Mouse (Mus musculus) lung, embryonic 14.5 days (tissue): ENCODE data around the gene Abcg8. TPM values are rescaled to one million over a fixed set of nuclear protein-coding genes. Genes with fewer than 3 reads are reported as not detected.

Experiments
- ATAC-seq: fragments of 200-750 bp; cut with Nextera tagmentation; 2 replicates; pipeline ENCODE4 v1.8.0; 2017; ENCODE audit warnings: mild to moderate bottlenecking, moderate TSS enrichment, moderate library complexity; ENCODE audit not compliant: insufficient read depth
- DNase-seq: peaks from one replicate; pipeline ENCODE4 v3.0.0-alpha.2; 2015
- H3K27ac ChIP-seq: fragments of 300-500 bp; sonication (generic); 2 replicates; pipeline ENCODE4 v1.5.1; 2014; ENCODE audit warnings: low read depth, mild to moderate bottlenecking, moderate library complexity
- H3K27me3 ChIP-seq: fragments of 300-500 bp; sonication (generic); 2 replicates; pipeline ENCODE4 v1.6.1; 2014; ENCODE audit warnings: low read length, control low read depth; ENCODE audit not compliant: insufficient read depth
- H3K36me3 ChIP-seq: fragments of 300-500 bp; sonication (generic); 2 replicates; pipeline ENCODE4 v1.6.1; 2014; ENCODE audit warnings: control low read depth; ENCODE audit not compliant: insufficient read depth
- H3K4me1 ChIP-seq: fragments of 300-500 bp; sonication (generic); 2 replicates; pipeline ENCODE4 v1.6.1; 2014; ENCODE audit warnings: antibody characterized with exemption, control low read depth; ENCODE audit not compliant: insufficient read depth
- H3K4me2 ChIP-seq: fragments of 300-500 bp; sonication (generic); 2 replicates; pipeline ENCODE4 v1.6.1; 2014; ENCODE audit warnings: mild to moderate bottlenecking
- H3K4me3 ChIP-seq: fragments of 300-500 bp; sonication (generic); 2 replicates; pipeline ENCODE4 v1.5.1; 2014; ENCODE audit warnings: low read depth, low read length
- H3K9ac ChIP-seq: fragments of 300-500 bp; sonication (generic); 2 replicates; pipeline ENCODE4 v1.6.1; 2014
- H3K9me3 ChIP-seq: fragments of 300-500 bp; sonication (generic); 2 replicates; pipeline ENCODE4 v1.6.1; 2016; ENCODE audit warnings: low read depth, low read length, control low read depth
- CTCF ChIP-seq: IDR thresholded peaks from 2 replicates; pipeline ENCODE4 v1.5.1; 2016; ENCODE audit warnings: antibody characterized with exemption, low read depth
- WGBS: fragments of 180-500 bp; shearing (Covaris S2); extraction: QIAGEN DNeasy Blood & Tissue Kit; methylation state at CpG from one replicate; pipeline ENCODE4 v1.1.7; 2014; 5-methylcytosine and 5-hydroxymethylcytosine counted together
- polyA plus RNA-seq: library from polyadenylated mRNA; unstranded; fragments of >200 nt; fragmentation: Nextera tagmentation; extraction: Ambion mirVana; gene quantifications from 2 replicates; pipeline ENCODE4 v1.2.1, GENCODE M21; 2014

The Abcg8 gene
- polyA plus RNA-seq, 1 experiment from 2014 or later, result 0.05 TPM

GRCm38 (mm10) chr17:84687994-84688393, 11.9 kb downstream of the Abcg8 start:
- Histone ChIP-seq H3K9me3 (no peaks in the 10 kb centered on the region), H3K4me2 (no peak overlapping the region), H3K36me3 (no peaks in the 10 kb centered on the region), H3K9ac (no peak overlapping the region), H3K27ac (no peak overlapping the region), H3K4me3 (no peak overlapping the region), H3K27me3 (no peaks in the 10 kb centered on the region), H3K4me1 (no peaks in the 10 kb centered on the region)
- DNase-seq (no peak), ATAC-seq (no peak)
- no peak for TF ChIP-seq CTCF
- 38% methylated on average over 5 of the region's 5 CpGs for WGBS

- H3K9ac ChIP-seq, result no peak overlapping the region
- TF ChIP-seq CTCF, result no peak
- no peaks in the 10 kb centered on the region for H3K4me1 ChIP-seq
- no peaks in the 10 kb centered on the region for H3K27me3 ChIP-seq
- H3K36me3 ChIP-seq, result no peaks in the 10 kb centered on the region
- no peak overlapping the region for H3K4me3 ChIP-seq
- ATAC-seq, result no peak
- 84% methylated on average over 11 of the region's 11 CpGs for WGBS
- H3K9me3 ChIP-seq, result no peaks in the 10 kb centered on the region
- no peak overlapping the region for H3K27ac ChIP-seq
- no peak for DNase-seq
- H3K4me2 ChIP-seq, result no peak overlapping the region
Measured at GRCm38 (mm10) chr17:84688834-84689233, 12.7 kb downstream of the Abcg8 start.

- no peak for TF ChIP-seq CTCF
- no peaks in the 10 kb centered on the region for H3K27me3 ChIP-seq
- no peak overlapping the region for H3K4me2 ChIP-seq
- ATAC-seq, result no peak
- no peak for DNase-seq
- no peak overlapping the region for H3K27ac ChIP-seq
- H3K9me3 ChIP-seq, result no peaks in the 10 kb centered on the region
- 53% methylated on average over 5 of the region's 5 CpGs for WGBS
- H3K4me1 ChIP-seq, result no peaks in the 10 kb centered on the region
- H3K4me3 ChIP-seq, result no peak overlapping the region
- no peaks in the 10 kb centered on the region for H3K36me3 ChIP-seq
- H3K9ac ChIP-seq, result no peak overlapping the region
Measured at GRCm38 (mm10) chr17:84689316-84689715, 13.2 kb downstream of the Abcg8 start.

GRCm38 (mm10) chr17:84690111-84690510, 14.0 kb downstream of the Abcg8 start:
- Histone ChIP-seq H3K9ac (no peak overlapping the region), H3K4me1 (no peaks in the 10 kb centered on the region), H3K27ac (no peak overlapping the region), H3K4me3 (no peak overlapping the region), H3K9me3 (no peaks in the 10 kb centered on the region), H3K4me2 (no peak overlapping the region), H3K27me3 (no peaks in the 10 kb centered on the region), H3K36me3 (no peaks in the 10 kb centered on the region)
- DNase-seq, result no peak
- TF ChIP-seq CTCF, result no peak
- WGBS, result 71% methylated on average over 5 of the region's 5 CpGs
- ATAC-seq, result no peak

- H3K27me3 ChIP-seq, result no peaks in the 10 kb centered on the region
- no peaks in the 10 kb centered on the region for H3K9me3 ChIP-seq
- no peak overlapping the region for H3K9ac ChIP-seq
- H3K27ac ChIP-seq, result no peak overlapping the region
- no peak overlapping the region for H3K4me3 ChIP-seq
- H3K36me3 ChIP-seq, result no peaks in the 10 kb centered on the region
- no peak overlapping the region for H3K4me2 ChIP-seq
- 58% methylated on average over 2 of the region's 2 CpGs for WGBS
- ATAC-seq (no peak), DNase-seq (no peak)
- H3K4me1 ChIP-seq, result no peaks in the 10 kb centered on the region
- TF ChIP-seq CTCF, result no peak
Measured at GRCm38 (mm10) chr17:84693741-84694140, 17.6 kb downstream of the Abcg8 start.

- no peak overlapping the region for H3K27ac ChIP-seq
- 72% methylated on average over 6 of the region's 6 CpGs for whole genome bisulfite sequencing
- no peaks in the 10 kb centered on the region for H3K9me3 ChIP-seq
- H3K36me3 ChIP-seq, result no peaks in the 10 kb centered on the region
- TF ChIP-seq CTCF, result no peak
- ATAC-seq, result no peak
- no peak overlapping the region for H3K9ac ChIP-seq
- DNase-seq, result no peak
- no peak overlapping the region for H3K4me2 ChIP-seq
- H3K4me1 ChIP-seq, result no peaks in the 10 kb centered on the region
- H3K4me3 ChIP-seq, result no peak overlapping the region
- H3K27me3 ChIP-seq, result no peaks in the 10 kb centered on the region
Measured at GRCm38 (mm10) chr17:84696537-84696936, 20.4 kb downstream of the Abcg8 start.

- WGBS, result 21% methylated on average over 5 of the region's 5 CpGs
- Histone ChIP-seq H3K27me3 (no peaks in the 10 kb centered on the region), H3K4me1 (no peaks in the 10 kb centered on the region), H3K4me3 (no peak overlapping the region), H3K9ac (no peak overlapping the region), H3K4me2 (no peak overlapping the region), H3K36me3 (no peaks in the 10 kb centered on the region), H3K27ac (no peak overlapping the region), H3K9me3 (no peaks in the 10 kb centered on the region)
- no peak for ATAC-seq
- TF ChIP-seq CTCF, result peak; percentile 91
- DNase-seq, result peak; percentile 79
Measured at GRCm38 (mm10) chr17:84698727-84699126, 22.6 kb downstream of the Abcg8 start.

- H3K4me3 ChIP-seq, result no peak overlapping the region
- no peak overlapping the region for H3K9ac ChIP-seq
- H3K27ac ChIP-seq, result no peak overlapping the region
- DNase-seq (peak; percentile 56), ATAC-seq (no peak)
- peak; percentile 44 for TF ChIP-seq CTCF
- 71% methylated on average over 4 of the region's 4 CpGs for WGBS
- H3K4me2 ChIP-seq, result no peak overlapping the region
- H3K4me1 ChIP-seq, result no peaks in the 10 kb centered on the region
- H3K27me3 ChIP-seq, result no peaks in the 10 kb centered on the region
- H3K9me3 ChIP-seq, result no peaks in the 10 kb centered on the region
- peaks cover 47% of the 10 kb centered on the region for H3K36me3 ChIP-seq
Measured at GRCm38 (mm10) chr17:84707407-84707806, 31.3 kb downstream of the Abcg8 start.
